Mouse (Mus musculus): ENCODE results near the gene 1700001P01Rik. TPM values are rescaled to one million over a fixed set of nuclear protein-coding genes. Genes with fewer than 3 reads are reported as not detected.

The 1700001P01Rik gene
- total and polyA plus RNA-seq, 3 experiments: 0.47 TPM; not detected in 2

- Histone ChIP-seq H3K4me3 (replicated peaks in 1 of 3; ENCODE audit: low read depth in 2 of 3, low read length in 2 of 3, poor library complexity in 1 of 3) (peak overlapping the region; percentile 73 to 90 (median 83)), H3K4me2 (ENCODE audit: insufficient read depth, low read depth, poor library complexity, severe bottlenecking) (peak overlapping the region; percentile 85), H3K27me3 (replicated peaks) (no peaks in the 10 kb centered on the region), H3K79me2 (replicated peaks; ENCODE audit: control insufficient read depth, extremely low read depth, insufficient read depth, poor library complexity, severe bottlenecking) (peaks cover 39% of the 10 kb centered on the region), H3K4me1 (ENCODE audit: control insufficient read depth in 1 of 2, insufficient read depth in 2 of 2) (peaks cover 8 to 44% of the 10 kb centered on the region in 2 experiments), H3K36me3 (replicated peaks in 1 of 2; ENCODE audit: control insufficient read depth in 1 of 2, insufficient read depth in 1 of 2, low read length in 1 of 2) (peaks cover 55 to 64% of the 10 kb centered on the region in 2 experiments), H3K9me3 (replicated peaks; ENCODE audit: low read length) (peaks cover 4% of the 10 kb centered on the region), H3K27ac (ENCODE audit: insufficient read depth, low read depth) (no peak overlapping the region), H3K9ac (ENCODE audit: insufficient read depth, low read depth) (peak overlapping the region; percentile 90)
- no peak for TF ChIP-seq NELFE (IDR thresholded peaks at IDR 0.05; ENCODE audit: low read depth, low read length)
- peak; percentile 29; the same call in 1 of the 2 replicates for TF ChIP-seq MXI1 (IDR thresholded peaks at IDR 0.05; ENCODE audit: low read depth, low read length)
- no peak for TF ChIP-seq E2F4 (IDR thresholded peaks at IDR 0.05; ENCODE audit: insufficient replicate concordance, low read depth, low read length)
- dilution Hi-C loops (cut with MboI; ENCODE audit: extremely low pct_ligation_motif_present, extremely low pct_unique_long_range_greater_than_20kb, low sequenced_read_pairs): no loop called here
- DNase-seq (ENCODE audit: extremely low read depth): no peak
- in situ Hi-C loops (cut with MboI; ENCODE audit: low pct_ligation_motif_present, low pct_unique_long_range_greater_than_20kb, low sequenced_read_pairs): no loop called here
Observed at GRCm38 (mm10) chr11:97779968-97780701, 4.4 kb upstream of the 1700001P01Rik start.

GRCm38 (mm10) chr11:97778918-97779317 lies 3.2 kb upstream of the 1700001P01Rik start:
- Histone ChIP-seq H3K9ac (ENCODE audit: insufficient read depth, low read depth) (peak overlapping the region; percentile 45), H3K4me1 (ENCODE audit: control insufficient read depth in 1 of 2, insufficient read depth in 2 of 2) (peaks cover 8 to 44% of the 10 kb centered on the region in 2 experiments), H3K4me3 (replicated peaks in 1 of 3; ENCODE audit: low read depth in 2 of 3, low read length in 2 of 3, poor library complexity in 1 of 3) (peak overlapping the region in 1 of 3 experiments; percentile 29), H3K4me2 (ENCODE audit: insufficient read depth, low read depth, poor library complexity, severe bottlenecking) (peak overlapping the region; percentile 67), H3K79me2 (replicated peaks; ENCODE audit: control insufficient read depth, extremely low read depth, insufficient read depth, poor library complexity, severe bottlenecking) (peaks cover 39% of the 10 kb centered on the region), H3K27me3 (replicated peaks) (no peaks in the 10 kb centered on the region), H3K36me3 (replicated peaks in 1 of 2; ENCODE audit: control insufficient read depth in 1 of 2, insufficient read depth in 1 of 2, low read length in 1 of 2) (peaks cover 55 to 65% of the 10 kb centered on the region in 2 experiments), H3K27ac (ENCODE audit: insufficient read depth, low read depth) (no peak overlapping the region), H3K9me3 (replicated peaks; ENCODE audit: low read length) (peaks cover 2% of the 10 kb centered on the region)
- TF ChIP-seq ZC3H11A (IDR thresholded peaks at IDR 0.05; ENCODE audit: low read depth, low read length) (no peak), POLR2AphosphoS2 (IDR thresholded peaks at IDR 0.05; ENCODE audit: low read depth, low read length) (peak; percentile 79; the same call in 1 of the 2 replicates), POLR2A (IDR thresholded peaks at IDR 0.05; ENCODE audit: low read depth, low read length) (no peak), ZMIZ1 (IDR thresholded peaks at IDR 0.05; ENCODE audit: low read depth, low read length) (0 out of 2 replicates have a peak, but pooled peaks have one; percentile 9), CHD1 (IDR thresholded peaks at IDR 0.05; ENCODE audit: low read depth, low read length) (peak; percentile 24; the same call in 1 of the 2 replicates)
- DNase-seq (ENCODE audit: extremely low read depth): no peak
- dilution Hi-C loops (cut with MboI; ENCODE audit: extremely low pct_ligation_motif_present, extremely low pct_unique_long_range_greater_than_20kb, low sequenced_read_pairs): no loop called here
- in situ Hi-C loops (cut with MboI; ENCODE audit: low pct_ligation_motif_present, low pct_unique_long_range_greater_than_20kb, low sequenced_read_pairs): no loop called here

GRCm38 (mm10) chr11:97777129-97777529 lies 1.4 kb upstream of the 1700001P01Rik start:
- Histone ChIP-seq H3K9ac (ENCODE audit: insufficient read depth, low read depth) (no peak overlapping the region), H3K36me3 (replicated peaks in 1 of 2; ENCODE audit: control insufficient read depth in 1 of 2, insufficient read depth in 1 of 2, low read length in 1 of 2) (peaks cover 55 to 67% of the 10 kb centered on the region in 2 experiments), H3K9me3 (replicated peaks; ENCODE audit: low read length) (no peaks in the 10 kb centered on the region), H3K4me2 (ENCODE audit: insufficient read depth, low read depth, poor library complexity, severe bottlenecking) (no peak overlapping the region), H3K27ac (ENCODE audit: insufficient read depth, low read depth) (no peak overlapping the region), H3K4me3 (replicated peaks in 1 of 3; ENCODE audit: low read depth in 2 of 3, low read length in 2 of 3, poor library complexity in 1 of 3) (no peak overlapping the region), H3K27me3 (replicated peaks) (no peaks in the 10 kb centered on the region), H3K79me2 (replicated peaks; ENCODE audit: control insufficient read depth, extremely low read depth, insufficient read depth, poor library complexity, severe bottlenecking) (peaks cover 37% of the 10 kb centered on the region), H3K4me1 (ENCODE audit: control insufficient read depth in 1 of 2, insufficient read depth in 2 of 2) (peaks cover 8 to 41% of the 10 kb centered on the region in 2 experiments)
- DNase-seq (ENCODE audit: extremely low read depth): peak; percentile 53
- TF ChIP-seq NELFE (IDR thresholded peaks at IDR 0.05; ENCODE audit: low read depth, low read length) (peak; percentile 19; the same call in 1 of the 2 replicates), CTCF (conservative IDR thresholded peaks at IDR 0.05 in 1 of 2, IDR thresholded peaks at IDR 0.05 in 1 of 2; ENCODE audit: low read depth in 2 of 2, low read length in 2 of 2) (peak in 1 of 2 experiments; percentile 47; a peak in 3 of 4 replicates), MYC (IDR thresholded peaks at IDR 0.05; ENCODE audit: low read depth, low read length) (peak; percentile 84), ZMIZ1 (IDR thresholded peaks at IDR 0.05; ENCODE audit: low read depth, low read length) (no peak), RCOR1 (conservative IDR thresholded peaks at IDR 0.05; ENCODE audit: low read depth, low read length) (no peak), JUN (IDR thresholded peaks at IDR 0.05; ENCODE audit: insufficient read depth, low read depth, low read length) (no peak), TCF12 (IDR thresholded peaks at IDR 0.05; ENCODE audit: low read depth, low read length) (no peak), JUND (conservative IDR thresholded peaks at IDR 0.05; ENCODE audit: low read depth, low read length) (no peak), POLR2A (IDR thresholded peaks at IDR 0.05; ENCODE audit: low read depth, low read length) (peak; percentile 10; the same call in 1 of the 2 replicates)
- in situ Hi-C loops (cut with MboI; ENCODE audit: low pct_ligation_motif_present, low pct_unique_long_range_greater_than_20kb, low sequenced_read_pairs) (no loop called here), dilution Hi-C loops (cut with MboI; ENCODE audit: extremely low pct_ligation_motif_present, extremely low pct_unique_long_range_greater_than_20kb, low sequenced_read_pairs) (no loop called here)
